Mouse (Mus musculus) G1E (cell line): ENCODE data around the gene Gsk3a. TPM values are rescaled to one million over a fixed set of nuclear protein-coding genes. Genes with fewer than 3 reads are reported as not detected.
A peak's percentile ranks its signal among the peaks of the same experiment; 100 is the strongest.

ENCODE experiments used
- ATAC-seq: 2 replicates; pipeline ENCODE4 v1.8.0; 2016; ENCODE audit warnings: mild to moderate bottlenecking; ENCODE audit not compliant: insufficient number of reproducible peaks, poor library complexity, low FRiP score, severe bottlenecking; ENCODE audit errors: extremely low read depth
- DNase-seq: peaks from one replicate; pipeline ENCODE4 v3.0.0; 2012; ENCODE audit warnings: low spot score
- H3K27me3 ChIP-seq: 2 replicates; pipeline ENCODE4 v1.6.1; 2012; ENCODE audit warnings: mild to moderate bottlenecking, low read length, inconsistent platforms; ENCODE audit not compliant: insufficient read depth
- H3K36me3 ChIP-seq: replicated peaks from 2 replicates; pipeline ENCODE3; 2012; ENCODE audit warnings: mild to moderate bottlenecking, inconsistent platforms
- H3K4me1 ChIP-seq: 2 replicates; pipeline ENCODE4 v1.6.1; 2012; ENCODE audit warnings: low read depth, low read length, inconsistent platforms, mixed read lengths; ENCODE audit not compliant: insufficient read depth
- H3K4me3 ChIP-seq: 2 replicates; pipeline ENCODE4 v1.5.1; 2012; ENCODE audit warnings: low read depth, mild to moderate bottlenecking, inconsistent platforms, low read length, moderate library complexity, mixed read lengths
- H3K9me3 ChIP-seq: replicated peaks from 2 replicates; pipeline ENCODE4 v1.6.1; 2012; ENCODE audit warnings: inconsistent platforms
- CTCF ChIP-seq: IDR thresholded peaks from 2 replicates; pipeline ENCODE4 v1.5.1; 2012; ENCODE audit warnings: low read depth, low read length, inconsistent platforms, mixed read lengths
- GATA1 ChIP-seq: IDR thresholded peaks from 2 replicates; pipeline ENCODE4 v1.6.1; 2012; ENCODE audit warnings: borderline replicate concordance, low read length, inconsistent platforms, mixed read lengths
- GATA2 ChIP-seq: IDR thresholded peaks from 2 replicates; pipeline ENCODE4 v1.6.1; 2012; ENCODE audit warnings: low read depth, low read length, inconsistent platforms, borderline replicate concordance
- POLR2AphosphoS5 ChIP-seq: IDR thresholded peaks from 2 replicates; pipeline ENCODE4 v1.6.1; 2012; ENCODE audit warnings: low read depth, low read length, inconsistent platforms; ENCODE audit not compliant: insufficient replicate concordance
- TAL1 ChIP-seq: conservative IDR thresholded peaks from 2 replicates; pipeline ENCODE4 v1.6.1; 2012; ENCODE audit warnings: low read depth, low read length, inconsistent platforms, mixed read lengths
- polyA plus RNA-seq: library from polyadenylated mRNA; stranded (reverse); fragments of >175 nt; gene quantifications from 2 replicates; pipeline ENCODE4 v1.2.3, GENCODE M21; 2012
- total RNA-seq, 2 experiments: library from RNA; stranded (forward) in 1 of 2; stranded (reverse) in 1 of 2; fragments of 200-1000 nt in 1 of 2; fragments of >200 nt in 1 of 2; fragmentation: Nextera tagmentation in 1 of 2; gene quantifications; 2 replicates each; pipeline ENCODE4 v1.2.3; 2014 to 2017

Gene Gsk3a
- total and polyA plus RNA-seq, 3 experiments = 38.9 to 154 (median 107) TPM

- Histone ChIP-seq H3K9me3 (no peaks in the 10 kb centered on the region), H3K36me3 (peaks cover 51% of the 10 kb centered on the region), H3K4me1 (peaks cover 55% of the 10 kb centered on the region), H3K4me3 (peak overlapping the region; percentile 45; the same call in 1 of the 2 replicates), H3K27me3 (no peaks in the 10 kb centered on the region)
- DNase-seq (no peak), ATAC-seq (no peak)
- TF ChIP-seq GATA1 (no peak), GATA2 (no peak), TAL1 (no peak), CTCF (no peak), POLR2AphosphoS5 (no peak)
Measured at GRCm38 (mm10) chr7:25217653-25218395, 19.8 kb downstream of the Gsk3a start.

- Histone ChIP-seq H3K27me3 (no peaks in the 10 kb centered on the region), H3K4me1 (peaks cover 53% of the 10 kb centered on the region), H3K9me3 (no peaks in the 10 kb centered on the region), H3K36me3 (peaks cover 83% of the 10 kb centered on the region), H3K4me3 (no peak overlapping the region)
- no peak for ATAC-seq
- no peak for DNase-seq
- TF ChIP-seq CTCF = no peak
- TF ChIP-seq TAL1 = no peak
- no peak for TF ChIP-seq POLR2AphosphoS5
Measured at GRCm38 (mm10) chr7:25214172-25214571, 23.5 kb downstream of the Gsk3a start.

- no peaks in the 10 kb centered on the region for H3K9me3 ChIP-seq
- H3K4me3 ChIP-seq = no peak overlapping the region
- no peaks in the 10 kb centered on the region for H3K27me3 ChIP-seq
- peaks cover 51% of the 10 kb centered on the region for H3K4me1 ChIP-seq
- ATAC-seq (no peak), DNase-seq (no peak)
- H3K36me3 ChIP-seq = peaks cover 89% of the 10 kb centered on the region
- TF ChIP-seq CTCF = no peak
- TF ChIP-seq POLR2AphosphoS5 = no peak
- TF ChIP-seq TAL1 = no peak
- TF ChIP-seq GATA1 = no peak
- no peak for TF ChIP-seq GATA2
Measured at GRCm38 (mm10) chr7:25213099-25213498, 24.6 kb downstream of the Gsk3a start.

- no peaks in the 10 kb centered on the region for H3K9me3 ChIP-seq
- peaks cover 49% of the 10 kb centered on the region for H3K4me1 ChIP-seq
- no peak for DNase-seq
- peaks cover 97% of the 10 kb centered on the region for H3K36me3 ChIP-seq
- no peak overlapping the region for H3K4me3 ChIP-seq
- ATAC-seq = no peak
- no peak for TF ChIP-seq GATA1
- no peak for TF ChIP-seq CTCF
- no peak for TF ChIP-seq GATA2
- no peak for TF ChIP-seq POLR2AphosphoS5
- TF ChIP-seq TAL1 = no peak
- H3K27me3 ChIP-seq = no peaks in the 10 kb centered on the region
Measured at GRCm38 (mm10) chr7:25210482-25210881, 27.2 kb downstream of the Gsk3a start.

GRCm38 (mm10) chr7:25209161-25209622 is 28.5 kb downstream of the Gsk3a start:
- H3K36me3 ChIP-seq = peaks cover 98% of the 10 kb centered on the region
- peak overlapping the region; percentile 8; the same call in 1 of the 2 replicates for H3K4me3 ChIP-seq
- TF ChIP-seq POLR2AphosphoS5 = no peak
- TF ChIP-seq CTCF = no peak
- no peak for TF ChIP-seq TAL1
- ATAC-seq (no peak), DNase-seq (no peak)
- no peaks in the 10 kb centered on the region for H3K9me3 ChIP-seq
- H3K27me3 ChIP-seq = no peaks in the 10 kb centered on the region
- peaks cover 47% of the 10 kb centered on the region for H3K4me1 ChIP-seq

GRCm38 (mm10) chr7:25206094-25206830 is 31.4 kb downstream of the Gsk3a start:
- H3K4me3 ChIP-seq = no peak overlapping the region
- H3K27me3 ChIP-seq = no peaks in the 10 kb centered on the region; the same call in 1 of the 2 replicates
- ATAC-seq (no peak), DNase-seq (no peak)
- TF ChIP-seq GATA1 = no peak
- no peak for TF ChIP-seq GATA2
- TF ChIP-seq TAL1 = no peak
- TF ChIP-seq POLR2AphosphoS5 = no peak
- no peak for TF ChIP-seq CTCF
- H3K36me3 ChIP-seq = peaks cover 100% of the 10 kb centered on the region
- H3K4me1 ChIP-seq = peaks cover 36% of the 10 kb centered on the region
- H3K9me3 ChIP-seq = no peaks in the 10 kb centered on the region
